In genomic region chr9:35166798-35167635, GRCm38 (mm10) we compare ENCODE assay signal across 9 mouse cellular contexts. TPM values are rescaled to one million over a fixed set of nuclear protein-coding genes. Genes with fewer than 3 reads are reported as not detected.
DNase-seq lines count a peak whose midpoint lies in the region; ATAC-seq and TF ChIP-seq lines count a peak whose summit lies in the region.
"Had no signal": no experiment of that assay in that cellular context is flagged by ENCODE, and none has a peak within 500 bp of the region (broad histone marks: within the 10 kb centered on the region; RNA-seq: fewer than 3 reads in every experiment).

No protein-coding gene starts in this region.

- no peak for TF ChIP-seq EP300 in liver, postnatal 0 days (IDR thresholded peaks at IDR 0.05; ENCODE audit: low read depth)

- peak; percentile 81 for DNase-seq in brain, adult 2 months (ENCODE audit: low read depth, low spot score)
- no peak for DNase-seq in embryonic facial prominence, embryonic 11.5 days (ENCODE audit: low spot score)
- peak; percentile 83 for DNase-seq in kidney, adult 11 months
- DNase-seq in liver, postnatal 0 days: no peak
- no peak for DNase-seq in thymus, adult 2 months
- no peak for DNase-seq in adrenal gland, adult 8-10 months
- no peak for DNase-seq in urinary bladder, postnatal 14 days (ENCODE audit: low spot score)

- H3K9me3 ChIP-seq in embryonic facial prominence, embryonic 11.5 days (replicated peaks; ENCODE audit: control insufficient read depth, low read length): no peaks in the 10 kb centered on the region
- no peaks in the 10 kb centered on the region for H3K9me3 ChIP-seq in liver, postnatal 0 days (ENCODE audit: low read length)
- no peaks in the 10 kb centered on the region for H3K9me3 ChIP-seq in heart, embryonic 11.5 days (replicated peaks; ENCODE audit: control insufficient read depth, low read length)
- H3K9me3 ChIP-seq: embryonic facial prominence, embryonic 15.5 days had no signal

- TF ChIP-seq CTCF in liver, postnatal 0 days (IDR thresholded peaks at IDR 0.05; ENCODE audit: low read depth): no peak
- no peak for TF ChIP-seq CTCF in thymus, adult 2 months (IDR thresholded peaks at IDR 0.05; ENCODE audit: borderline replicate concordance, control insufficient read depth, extremely low read depth, insufficient read depth, low read length, poor library complexity)

- no peak overlapping the region for H3K27ac ChIP-seq in embryonic facial prominence, embryonic 11.5 days (replicated peaks; ENCODE audit: low read depth, low read length)
- peak overlapping the region; percentile 45 for H3K27ac ChIP-seq in liver, postnatal 0 days (ENCODE audit: low read depth)
- H3K27ac ChIP-seq in thymus, adult 2 months (ENCODE audit: control insufficient read depth, insufficient read depth, low read length): no peak overlapping the region
- no peak overlapping the region for H3K27ac ChIP-seq in heart, embryonic 11.5 days (ENCODE audit: low read depth, low read length)
- H3K27ac ChIP-seq: embryonic facial prominence, embryonic 15.5 days had no signal

- ATAC-seq in embryonic facial prominence, embryonic 11.5 days (replicated peaks; ENCODE audit: insufficient number of reproducible peaks, low FRiP score, low TSS enrichment, low read depth): peak; percentile 56; the same call in 1 of the 2 replicates
- ATAC-seq in liver, postnatal 0 days: peak; percentile 52
- no peak for ATAC-seq in heart, embryonic 11.5 days (replicated peaks; ENCODE audit: insufficient number of reproducible peaks, low FRiP score, low TSS enrichment)

- H3K27me3 ChIP-seq in embryonic facial prominence, embryonic 11.5 days (ENCODE audit: control insufficient read depth, insufficient read depth, low read length): no peaks in the 10 kb centered on the region
- no peaks in the 10 kb centered on the region for H3K27me3 ChIP-seq in liver, postnatal 0 days (ENCODE audit: insufficient read depth, low read length)
- no peaks in the 10 kb centered on the region for H3K27me3 ChIP-seq in thymus, adult 2 months (ENCODE audit: control insufficient read depth, insufficient read depth, low read length)
- H3K27me3 ChIP-seq in heart, embryonic 11.5 days (ENCODE audit: control insufficient read depth, insufficient read depth, low read length): no peaks in the 10 kb centered on the region
- H3K27me3 ChIP-seq: embryonic facial prominence, embryonic 15.5 days had no signal

- H3K4me3 ChIP-seq in embryonic facial prominence, embryonic 11.5 days (ENCODE audit: low read depth, low read length): no peak overlapping the region
- H3K4me3 ChIP-seq in liver, postnatal 0 days (ENCODE audit: low read depth, low read length): no peak overlapping the region
- no peak overlapping the region for H3K4me3 ChIP-seq in thymus, adult 2 months (ENCODE audit: control insufficient read depth, insufficient read depth, low read length)
- no peak overlapping the region for H3K4me3 ChIP-seq in heart, embryonic 11.5 days (ENCODE audit: low read depth, low read length)
- H3K4me3 ChIP-seq: embryonic facial prominence, embryonic 15.5 days had no signal

- no peak overlapping the region for H3K9ac ChIP-seq in embryonic facial prominence, embryonic 11.5 days (replicated peaks; ENCODE audit: low read length)
- no peak overlapping the region for H3K9ac ChIP-seq in liver, postnatal 0 days (replicated peaks)
- H3K9ac ChIP-seq in heart, embryonic 11.5 days (ENCODE audit: low read depth, low read length): no peak overlapping the region
- H3K9ac ChIP-seq: embryonic facial prominence, embryonic 15.5 days had no signal

- no peaks in the 10 kb centered on the region for H3K4me1 ChIP-seq in embryonic facial prominence, embryonic 11.5 days (ENCODE audit: control insufficient read depth, insufficient read depth, low read length)
- H3K4me1 ChIP-seq in liver, postnatal 0 days (ENCODE audit: insufficient read depth): no peaks in the 10 kb centered on the region; the same call in 1 of the 2 replicates
- no peaks in the 10 kb centered on the region for H3K4me1 ChIP-seq in thymus, adult 2 months (replicated peaks; ENCODE audit: control insufficient read depth, insufficient read depth, low read length)
- no peaks in the 10 kb centered on the region for H3K4me1 ChIP-seq in heart, embryonic 11.5 days (ENCODE audit: control insufficient read depth, insufficient read depth, low read length)
- H3K4me1 ChIP-seq: embryonic facial prominence, embryonic 15.5 days had no signal

- TF ChIP-seq POLR2A in thymus, adult 2 months (IDR thresholded peaks at IDR 0.05; ENCODE audit: control insufficient read depth, extremely low read depth, insufficient read depth, low read length, poor library complexity): no peak

- WGBS in embryonic facial prominence, embryonic 11.5 days: 23% methylated on average over 9 of the region's 9 CpGs
- 61% methylated on average over 9 of the region's 9 CpGs for WGBS in liver, postnatal 0 days (ENCODE audit: insufficient replicate concordance)
- 92% methylated on average over 9 of the region's 9 CpGs for WGBS in thymus, adult 2 months
- 62% methylated on average over 9 of the region's 9 CpGs for WGBS in heart, embryonic 11.5 days (ENCODE audit: insufficient replicate concordance)

- H3K4me2 ChIP-seq in embryonic facial prominence, embryonic 11.5 days (ENCODE audit: low read depth, low read length): no peak overlapping the region
- no peak overlapping the region for H3K4me2 ChIP-seq in liver, postnatal 0 days (ENCODE audit: low read depth, low read length)
- no peak overlapping the region for H3K4me2 ChIP-seq in heart, embryonic 11.5 days
- H3K4me2 ChIP-seq: embryonic facial prominence, embryonic 15.5 days had no signal

- H3K36me3 ChIP-seq in embryonic facial prominence, embryonic 11.5 days (replicated peaks; ENCODE audit: control insufficient read depth, insufficient read depth, low read depth, low read length): no peaks in the 10 kb centered on the region
- H3K36me3 ChIP-seq in liver, postnatal 0 days (replicated peaks; ENCODE audit: insufficient read depth, low read length): peaks cover 10% of the 10 kb centered on the region; the same call in 1 of the 2 replicates
- peaks cover 16% of the 10 kb centered on the region for H3K36me3 ChIP-seq in thymus, adult 2 months (ENCODE audit: control insufficient read depth, insufficient read depth, low read length)
- peaks cover 6% of the 10 kb centered on the region; the same call in 1 of the 2 replicates for H3K36me3 ChIP-seq in heart, embryonic 11.5 days (ENCODE audit: control insufficient read depth, insufficient read depth, low read length)

RNA-seq across cellular contexts. Expression of gene Dcps, which starts 8.8 kb away (rescaled TPM):
- polyA plus RNA-seq in embryonic facial prominence, embryonic 11.5 days (2014; fragmentation: Nextera tagmentation; extraction: Ambion mirVana): 90.5 and 93.3 TPM in 2 replicates
- polyA plus RNA-seq in liver, postnatal 0 days (2015; fragmentation: Nextera tagmentation; extraction: Ambion mirVana): 23.7 and 23.9 TPM in 2 replicates
- polyA plus RNA-seq in thymus, adult 2 months (2012; rRNA removed): 60.5 and 65.2 TPM in 2 replicates
- 68.0 and 69.3 TPM in 2 replicates for polyA plus RNA-seq in heart, embryonic 11.5 days (2014; fragmentation: Nextera tagmentation; extraction: Ambion mirVana)
- 10 to 100 TPM; 23.6 to 34.1 (median 29.9) TPM for total RNA-seq in adrenal gland, adult 8-10 months (2022)

RNA-seq across cellular contexts. Expression of gene Srpr, which starts 33.0 kb away (rescaled TPM):
- 104 and 112 TPM in 2 replicates for polyA plus RNA-seq in embryonic facial prominence, embryonic 11.5 days (2014; fragmentation: Nextera tagmentation; extraction: Ambion mirVana)
- 93.4 and 94.4 TPM in 2 replicates for polyA plus RNA-seq in liver, postnatal 0 days (2015; fragmentation: Nextera tagmentation; extraction: Ambion mirVana)
- 58.2 and 70.1 TPM in 2 replicates for polyA plus RNA-seq in thymus, adult 2 months (2012; rRNA removed)
- polyA plus RNA-seq in heart, embryonic 11.5 days (2014; fragmentation: Nextera tagmentation; extraction: Ambion mirVana): 95.7 and 107 TPM in 2 replicates
- total RNA-seq in adrenal gland, adult 8-10 months (2022): 100 to 1,000 TPM; 140 to 169 (median 165) TPM

RNA-seq across cellular contexts. Expression of gene Tirap, which starts 33.1 kb away (rescaled TPM):
- 11.6 and 15.3 TPM in 2 replicates for polyA plus RNA-seq in embryonic facial prominence, embryonic 11.5 days (2014; fragmentation: Nextera tagmentation; extraction: Ambion mirVana)
- 8.8 and 10.6 TPM in 2 replicates for polyA plus RNA-seq in liver, postnatal 0 days (2015; fragmentation: Nextera tagmentation; extraction: Ambion mirVana)
- polyA plus RNA-seq in thymus, adult 2 months (2012; rRNA removed): 3.2 and 5.2 TPM in 2 replicates
- 9.4 and 11.7 TPM in 2 replicates for polyA plus RNA-seq in heart, embryonic 11.5 days (2014; fragmentation: Nextera tagmentation; extraction: Ambion mirVana)
- 1 to 10 TPM; 6.1 to 9.6 (median 6.5) TPM for total RNA-seq in adrenal gland, adult 8-10 months (2022)

RNA-seq across cellular contexts. Expression of gene Foxred1, which starts 43.8 kb away (rescaled TPM):
- 28.7 and 34.0 TPM in 2 replicates for polyA plus RNA-seq in embryonic facial prominence, embryonic 11.5 days (2014; fragmentation: Nextera tagmentation; extraction: Ambion mirVana)
- 26.7 and 29.2 TPM in 2 replicates for polyA plus RNA-seq in liver, postnatal 0 days (2015; fragmentation: Nextera tagmentation; extraction: Ambion mirVana)
- 27.0 and 28.5 TPM in 2 replicates for polyA plus RNA-seq in thymus, adult 2 months (2012; rRNA removed)
- 44.9 and 49.6 TPM in 2 replicates for polyA plus RNA-seq in heart, embryonic 11.5 days (2014; fragmentation: Nextera tagmentation; extraction: Ambion mirVana)
- total RNA-seq in adrenal gland, adult 8-10 months (2022): 10 to 100 TPM; 48.5 to 62.4 (median 56.3) TPM

RNA-seq across cellular contexts. Expression of gene St3gal4, which starts 47.9 kb away (rescaled TPM):
- 24.2 and 25.4 TPM in 2 replicates for polyA plus RNA-seq in embryonic facial prominence, embryonic 11.5 days (2014; fragmentation: Nextera tagmentation; extraction: Ambion mirVana)
- polyA plus RNA-seq in liver, postnatal 0 days (2015; fragmentation: Nextera tagmentation; extraction: Ambion mirVana): 23.6 and 26.5 TPM in 2 replicates
- 8.9 and 10.4 TPM in 2 replicates for polyA plus RNA-seq in thymus, adult 2 months (2012; rRNA removed)
- 19.8 and 20.5 TPM in 2 replicates for polyA plus RNA-seq in heart, embryonic 11.5 days (2014; fragmentation: Nextera tagmentation; extraction: Ambion mirVana)
- total RNA-seq in adrenal gland, adult 8-10 months (2022): 10 to 100 TPM; 32.8 to 55.5 (median 44.3) TPM

Comparison
In these comparisons a context has a peak if more than half of its experiments do, and no peak if none do; other contexts are left out.
1. DNase-seq: peak in brain, adult 2 months (single experiment) and kidney, adult 11 months (single experiment); none in embryonic facial prominence, embryonic 11.5 days (single experiment), liver, postnatal 0 days (single experiment), thymus, adult 2 months (single experiment), adrenal gland, adult 8-10 months (single experiment) and urinary bladder, postnatal 14 days (single experiment).